Mouse (Mus musculus): ENCODE measurements at regions not wholly inside any gene's neighbourhood (a gene's known extent, or its start where the extent isn't known, plus 50 kb on each side); places are given as distances from the start of the nearest gene placed in this dataset.

GRCm38 (mm10) chr12:107667836-107668235 lies 179.4 kb downstream of the 3110018I06Rik start:
- no peak for TF ChIP-seq CTCF (IDR thresholded peaks at IDR 0.05; ENCODE audit: extremely low read depth, insufficient read depth, low read length)
- no peak for TF ChIP-seq POLR2A (IDR thresholded peaks at IDR 0.05; ENCODE audit: extremely low read depth, insufficient read depth, low read length)

Measured in cortical plate, adult 2 months (tissue).